Mouse (Mus musculus): ENCODE data around the gene Eml4. TPM values are rescaled to one million over a fixed set of nuclear protein-coding genes. Genes with fewer than 3 reads are reported as not detected.
A peak's percentile ranks its signal among the peaks of the same experiment; 100 is the strongest.

The Eml4 gene
- total RNA-seq, 2 experiments from 2014 or later, result 21.0 to 23.3 TPM

DNA sequence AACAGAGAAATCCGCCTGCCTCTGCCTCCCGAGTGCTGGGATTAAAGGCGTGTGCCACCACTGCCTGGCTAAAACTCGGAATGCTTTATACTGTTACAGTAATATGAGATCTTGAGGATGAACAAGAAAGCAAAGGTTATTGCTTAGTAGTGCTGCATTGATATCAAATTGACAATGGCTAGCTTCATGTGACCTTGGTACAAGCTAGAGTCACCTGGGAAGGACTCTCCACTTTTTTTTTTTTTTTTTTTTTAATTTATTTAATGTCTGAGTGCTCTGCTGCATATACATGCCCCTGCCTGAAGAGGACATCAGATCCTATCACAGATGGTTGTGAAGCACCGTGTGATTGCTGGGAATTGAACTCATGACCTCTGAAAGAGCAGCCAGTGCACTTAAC, 148.2 kb downstream of the Eml4 start:
- no peak for DNase-seq

DNA sequence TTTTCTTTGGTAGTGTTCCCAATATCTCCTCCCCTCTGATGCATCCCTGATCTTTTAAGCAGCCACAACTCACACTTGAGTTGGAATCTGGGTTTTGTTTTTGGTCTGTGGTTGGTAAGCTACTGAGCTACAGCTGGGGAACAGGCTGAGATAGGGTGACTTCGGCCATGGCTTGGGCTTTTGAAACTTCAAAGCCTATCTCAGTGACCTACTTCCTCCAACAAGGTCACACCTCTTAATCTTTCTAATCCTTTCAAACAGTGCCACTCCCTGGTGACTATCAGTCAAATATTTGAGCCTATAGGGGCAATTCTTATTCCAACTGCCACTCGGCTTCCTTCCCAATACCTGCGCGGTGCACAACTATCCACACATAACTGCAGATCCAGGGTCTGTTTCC, 149.0 kb downstream of the Eml4 start:
- no peak for DNase-seq

- DNase-seq, result no peak
Observed at GRCm38 (mm10) chr17:83503693-83504092, 153.0 kb downstream of the Eml4 start.

DNA sequence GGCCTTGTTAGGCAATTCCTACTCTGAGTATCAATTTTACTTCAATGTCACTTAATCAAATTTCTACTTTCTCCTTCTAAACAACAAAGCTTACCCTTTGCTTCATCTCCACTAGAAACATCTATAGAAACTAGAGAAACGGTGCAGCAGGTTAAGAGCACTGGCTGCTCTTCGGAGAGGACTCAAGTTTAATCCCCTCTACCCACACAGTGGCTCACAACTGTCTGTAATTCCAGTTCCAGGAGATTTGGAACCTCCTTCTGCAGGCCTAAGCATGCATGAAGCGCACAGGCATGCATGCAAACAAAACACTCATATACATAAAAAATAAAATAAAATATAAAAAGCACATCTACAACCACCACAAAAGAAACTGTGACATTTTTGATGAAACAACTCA, 161.4 kb downstream of the Eml4 start:
- no peak for DNase-seq

DNA sequence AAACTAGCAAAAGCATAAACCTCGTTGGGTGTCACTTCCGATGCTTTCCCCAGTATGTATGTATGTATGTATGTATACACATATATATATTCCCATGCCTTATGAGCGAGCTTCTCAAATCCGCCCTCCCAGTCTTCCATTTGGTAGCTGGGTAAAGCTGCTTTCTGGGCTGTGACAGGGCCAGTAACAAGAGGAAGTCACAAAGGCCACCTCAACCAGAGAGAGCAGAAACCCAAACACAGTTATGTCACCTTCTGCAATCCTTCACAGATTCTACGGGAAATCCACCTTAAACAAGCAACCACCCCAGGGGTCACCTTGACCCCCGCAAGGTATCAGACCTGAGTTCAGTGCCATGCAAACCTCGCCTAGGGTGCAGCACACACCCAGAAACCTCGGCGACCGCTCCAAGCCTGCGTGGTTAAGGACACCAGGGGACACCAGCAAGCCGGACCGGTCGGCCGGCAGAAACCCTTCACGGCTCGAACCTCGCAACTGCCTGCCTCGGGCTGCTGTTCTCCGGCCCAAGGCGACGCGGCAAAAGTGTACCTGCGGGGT, 163.0 kb downstream of the Eml4 start:
- no peak for DNase-seq

- DNase-seq, result peak; percentile 91 to 94
Observed at GRCm38 (mm10) chr17:83514213-83514701, 163.5 kb downstream of the Eml4 start.

- DNase-seq, result no peak
Observed at GRCm38 (mm10) chr17:83517280-83518015, 166.7 kb downstream of the Eml4 start, which contains the start of gene Cox7a2l. Cox7a2l (minus strand) TSS chr17:83517330.

- DNase-seq, result no peak
Observed at GRCm38 (mm10) chr17:83521881-83522280, 171.2 kb downstream of the Eml4 start.

GRCm38 (mm10) chr17:83522590-83523379, 172.1 kb downstream of the Eml4 start:
- DNase-seq, result no peak

GRCm38 (mm10) chr17:83524753-83525152, 174.0 kb downstream of the Eml4 start:
- no peak for DNase-seq

- no peak for DNase-seq
Observed at GRCm38 (mm10) chr17:83525596-83525995, 174.9 kb downstream of the Eml4 start.

GRCm38 (mm10) chr17:83526091-83526561, 175.4 kb downstream of the Eml4 start:
- no peak for DNase-seq

GRCm38 (mm10) chr17:83526624-83527532, 176.1 kb downstream of the Eml4 start:
- DNase-seq, result peak; percentile 46 to 72

GRCm38 (mm10) chr17:83527651-83528381, 177.1 kb downstream of the Eml4 start:
- DNase-seq, result peak; percentile 30 to 70

Other genes starting within 250 kb of the Eml4 start
- 100 to 1,000 TPM in 1 of 2 experiments, 10 to 100 TPM in 1; 54.8 to 151 TPM for gene Pkdcc, start 135.6 kb upstream of the Eml4 start, total RNA-seq (2021)
- 100 to 1,000 TPM; 164 to 181 TPM for gene Cox7a2l, start 166.4 kb downstream of the Eml4 start, total RNA-seq (2021)

All from adrenal gland, postnatal 36 days (tissue).